Mouse (Mus musculus): Measurements from ENCODE around the gene Alox5.

DNA sequence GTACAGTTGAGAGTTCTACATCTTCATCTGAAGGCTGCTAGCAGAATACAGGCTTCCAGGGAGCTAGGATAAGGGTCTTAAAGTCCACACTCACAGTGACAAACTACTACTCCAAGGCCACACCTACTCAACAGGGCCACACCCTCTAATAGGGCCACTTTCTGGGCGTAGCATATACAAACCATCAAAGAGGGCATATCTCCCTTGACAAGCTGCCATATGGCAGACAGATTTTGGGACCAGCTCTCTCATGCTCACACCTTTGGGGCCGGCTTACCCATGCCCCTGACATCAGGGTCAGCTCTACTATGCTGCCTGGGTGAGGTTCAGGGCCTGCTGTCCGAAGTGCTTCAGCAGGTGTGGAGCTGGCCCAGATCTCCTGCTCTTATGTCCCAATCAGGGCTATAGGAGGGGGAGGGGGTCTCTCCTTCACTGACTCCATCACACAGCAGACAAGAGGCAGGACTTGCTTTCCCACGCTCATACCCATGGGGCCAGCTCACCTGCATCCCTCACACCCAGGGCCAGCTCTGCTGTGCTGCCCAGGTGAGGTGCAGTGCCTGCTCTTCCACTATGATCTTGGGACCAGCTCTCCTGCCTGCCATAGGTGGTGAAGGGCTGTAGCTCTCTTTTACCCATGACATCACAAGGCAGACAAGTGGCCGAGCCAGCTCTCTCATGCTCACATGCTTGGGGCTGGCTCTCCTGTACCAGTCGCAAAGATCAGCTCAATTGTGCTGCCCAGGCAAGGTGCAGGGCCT lies 90.6 kb downstream of the Alox5 start:
- no peak for TF ChIP-seq CTCF (conservative IDR thresholded peaks at IDR 0.05 in 1 of 2, IDR thresholded peaks at IDR 0.05 in 1 of 2; ENCODE audit: low read depth in 2 of 2, low read length in 2 of 2)
- no peak for TF ChIP-seq JUN (IDR thresholded peaks at IDR 0.05; ENCODE audit: insufficient read depth, low read depth, low read length)
- TF ChIP-seq ZNF384 (IDR thresholded peaks at IDR 0.05; ENCODE audit: low read depth, low read length) = no peak
- no peak for TF ChIP-seq POLR2A (IDR thresholded peaks at IDR 0.05; ENCODE audit: low read depth, low read length)
- no peak for TF ChIP-seq CHD2 (IDR thresholded peaks at IDR 0.05; ENCODE audit: low read length)
- TF ChIP-seq SMC3 (IDR thresholded peaks at IDR 0.05; ENCODE audit: low read depth, low read length) = no peak
- TF ChIP-seq UBTF (IDR thresholded peaks at IDR 0.05; ENCODE audit: low read depth, low read length) = no peak
- TF ChIP-seq USF2 (conservative IDR thresholded peaks at IDR 0.05; ENCODE audit: low read depth, low read length) = no peak
- no peak for TF ChIP-seq ELF1 (IDR thresholded peaks at IDR 0.05; ENCODE audit: low read depth, low read length)
- TF ChIP-seq ETS1 (conservative IDR thresholded peaks at IDR 0.05; ENCODE audit: low read depth, low read length) = no peak
- no peak for TF ChIP-seq E2F4 (IDR thresholded peaks at IDR 0.05; ENCODE audit: insufficient replicate concordance, low read depth, low read length)
- TF ChIP-seq JUND (conservative IDR thresholded peaks at IDR 0.05; ENCODE audit: low read depth, low read length) = no peak
- TF ChIP-seq USF1 (IDR thresholded peaks at IDR 0.05; ENCODE audit: low read depth, low read length) = no peak
- TF ChIP-seq RCOR1 (conservative IDR thresholded peaks at IDR 0.05; ENCODE audit: low read depth, low read length) = no peak

Measured in CH12.LX (cell line).